Mouse (Mus musculus): ENCODE measurements at regions not wholly inside any gene's neighbourhood (a gene's known extent, or its start where the extent isn't known, plus 50 kb on each side); places are given as distances from the start of the nearest gene placed in this dataset.

- TF ChIP-seq CTCF (IDR thresholded peaks at IDR 0.05; ENCODE audit: low read depth) (peak; percentile 74), EP300 (IDR thresholded peaks at IDR 0.05; ENCODE audit: low read depth) (no peak)
Observed at GRCm38 (mm10) chr6:100162961-100163813, 124.1 kb downstream of the Rybp start.
